Mouse (Mus musculus) cerebellum, adult 18-20 months (tissue): ENCODE measurements around the gene Pbx2.
"Not testable (repeated sequence)": the region's sequence is repeated elsewhere in the genome, so short reads cannot be mapped to it uniquely, and the experiment has no call there.

Source experiments
- DNase-seq, 2 experiments: peaks; one replicate each; pipeline ENCODE4 v3.0.0; 2021

Pbx2 gene

DNA sequence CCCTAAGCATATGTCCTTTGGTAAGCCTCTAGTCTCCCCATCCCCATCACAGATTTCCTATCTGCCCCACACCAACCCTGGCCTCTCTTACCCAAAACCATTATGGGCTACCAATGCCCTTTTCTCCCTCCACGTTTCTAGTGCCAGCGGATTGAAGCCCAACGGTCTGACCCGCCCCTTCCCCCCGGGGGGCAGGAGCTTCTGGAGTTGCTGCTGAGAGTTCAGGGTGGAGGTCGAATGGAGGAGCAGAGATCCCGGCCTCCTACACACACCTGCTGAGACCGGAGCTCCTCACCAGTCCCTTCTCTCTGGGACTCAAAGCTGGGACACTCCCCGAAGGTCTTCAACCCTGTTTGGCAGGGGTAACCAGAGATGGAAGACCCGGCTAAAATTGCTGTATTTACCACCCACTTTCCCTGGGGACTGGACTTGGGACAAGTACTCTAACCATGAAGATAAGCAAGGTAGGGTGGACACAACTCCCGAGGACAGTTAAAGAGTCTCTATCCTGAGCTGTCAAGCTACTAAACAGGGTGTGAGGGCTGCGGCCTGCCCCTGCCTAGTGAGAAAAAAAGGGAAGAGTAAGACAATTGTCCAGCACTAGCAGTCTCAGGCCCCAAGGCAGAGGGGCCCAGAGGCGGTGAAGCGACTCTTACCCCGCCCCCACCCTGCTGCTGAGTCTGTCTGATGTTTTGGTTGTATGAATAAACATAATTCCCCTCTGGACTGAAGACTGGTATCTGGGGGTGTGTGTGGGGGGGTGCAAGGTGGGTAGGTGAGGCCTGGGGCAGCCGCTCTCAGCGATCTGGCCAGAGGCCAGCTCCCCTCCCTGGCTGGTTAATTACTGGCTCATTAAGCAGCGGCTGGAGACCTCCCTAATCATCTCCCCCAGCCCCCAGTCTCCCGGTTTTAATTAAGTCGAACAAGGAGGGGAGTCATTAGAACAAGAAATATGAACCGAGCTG is at the start of gene Pbx2:
Pbx2 (plus strand) TSS at position 238 of the 965 bp plus-strand sequence.
- DNase-seq = peak in 1 of 2 experiments; percentile 41

GRCm38 (mm10) chr17:34543567-34543966 is 47.5 kb upstream of the Pbx2 start:
- DNase-seq = not testable (repeated sequence)

GRCm38 (mm10) chr17:34546797-34547196 is 44.3 kb upstream of the Pbx2 start:
- DNase-seq = no peak

GRCm38 (mm10) chr17:34547601-34548000 is 43.5 kb upstream of the Pbx2 start:
- no peak for DNase-seq

GRCm38 (mm10) chr17:34549156-34549555 is 41.9 kb upstream of the Pbx2 start:
- DNase-seq = no peak

- DNase-seq = no peak
Measured at GRCm38 (mm10) chr17:34549843-34550242, 41.2 kb upstream of the Pbx2 start.

- DNase-seq = peak; percentile 73 to 79
Measured at GRCm38 (mm10) chr17:34555483-34555882, 35.6 kb upstream of the Pbx2 start.

- DNase-seq = no peak
Measured at GRCm38 (mm10) chr17:34556406-34556805, 34.7 kb upstream of the Pbx2 start.

- DNase-seq = no peak
Measured at GRCm38 (mm10) chr17:34557411-34557810, 33.7 kb upstream of the Pbx2 start.

- DNase-seq = no peak
Measured at GRCm38 (mm10) chr17:34559116-34559515, 31.9 kb upstream of the Pbx2 start.

- no peak for DNase-seq
Measured at GRCm38 (mm10) chr17:34559895-34560294, 31.2 kb upstream of the Pbx2 start.

- no peak for DNase-seq
Measured at GRCm38 (mm10) chr17:34560438-34560837, 30.6 kb upstream of the Pbx2 start.

GRCm38 (mm10) chr17:34561200-34561599 is 29.9 kb upstream of the Pbx2 start:
- no peak for DNase-seq

- no peak for DNase-seq
Measured at GRCm38 (mm10) chr17:34562595-34562994, 28.5 kb upstream of the Pbx2 start.

DNA sequence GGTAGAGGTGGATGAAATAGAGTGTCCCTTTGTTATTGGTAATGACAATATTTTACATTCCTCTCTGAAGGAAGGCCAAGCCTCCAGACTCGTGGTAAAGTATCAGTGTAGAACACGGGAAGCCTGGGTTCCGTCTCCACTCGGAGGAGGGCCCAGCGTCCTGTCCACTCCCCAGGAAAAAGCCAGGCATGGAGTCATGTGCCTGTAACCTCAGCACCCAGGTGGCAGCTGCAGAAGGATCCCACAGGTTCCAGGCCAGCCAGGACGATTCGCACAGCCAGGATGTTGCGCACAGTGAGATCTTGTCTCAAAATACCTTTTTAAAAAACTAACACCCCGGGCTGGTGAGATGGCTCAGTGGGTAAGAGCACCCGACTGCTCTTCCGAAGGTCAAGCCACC is 27.7 kb upstream of the Pbx2 start:
- DNase-seq = no peak

- no peak for DNase-seq
Measured at GRCm38 (mm10) chr17:34564003-34564421, 27.1 kb upstream of the Pbx2 start, which contains the start of gene Notch4. Gene Notch4 (plus strand): TSS chr17:34564268.

DNA sequence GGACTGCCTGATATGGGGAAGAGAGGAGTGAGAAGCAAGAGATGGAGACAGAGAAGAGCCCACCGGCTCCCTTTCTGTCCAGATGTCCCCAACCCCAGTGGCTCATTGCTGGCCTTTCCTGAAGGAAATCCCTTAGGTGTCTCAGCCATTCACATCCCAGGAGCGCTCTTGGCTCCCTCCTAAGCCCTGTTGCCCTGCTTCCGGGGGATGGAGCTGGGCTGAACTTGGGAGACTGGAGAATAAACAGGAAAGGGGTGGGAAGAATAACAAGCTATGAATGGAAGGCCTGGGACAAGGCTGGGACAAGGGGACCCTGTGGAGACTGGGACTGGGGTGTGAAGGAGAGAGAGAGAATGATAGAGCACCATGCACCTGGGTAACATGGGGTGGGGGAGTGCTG is 26.3 kb upstream of the Pbx2 start:
- DNase-seq = no peak

DNA sequence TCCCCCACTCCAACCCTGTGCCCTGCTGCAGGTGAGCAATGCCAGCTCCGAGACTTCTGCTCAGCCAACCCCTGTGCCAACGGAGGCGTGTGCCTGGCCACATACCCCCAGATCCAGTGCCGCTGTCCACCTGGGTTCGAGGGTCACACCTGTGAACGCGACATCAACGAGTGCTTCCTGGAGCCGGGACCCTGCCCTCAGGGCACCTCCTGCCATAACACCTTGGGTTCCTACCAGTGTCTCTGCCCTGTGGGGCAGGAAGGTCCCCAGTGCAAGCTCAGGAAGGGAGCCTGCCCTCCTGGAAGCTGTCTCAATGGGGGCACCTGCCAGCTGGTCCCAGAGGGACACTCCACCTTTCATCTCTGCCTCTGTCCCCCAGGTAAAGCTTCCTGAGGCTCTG is 23.8 kb upstream of the Pbx2 start:
- DNase-seq = no peak

GRCm38 (mm10) chr17:34568421-34568820 is 22.6 kb upstream of the Pbx2 start:
- no peak for DNase-seq

DNA sequence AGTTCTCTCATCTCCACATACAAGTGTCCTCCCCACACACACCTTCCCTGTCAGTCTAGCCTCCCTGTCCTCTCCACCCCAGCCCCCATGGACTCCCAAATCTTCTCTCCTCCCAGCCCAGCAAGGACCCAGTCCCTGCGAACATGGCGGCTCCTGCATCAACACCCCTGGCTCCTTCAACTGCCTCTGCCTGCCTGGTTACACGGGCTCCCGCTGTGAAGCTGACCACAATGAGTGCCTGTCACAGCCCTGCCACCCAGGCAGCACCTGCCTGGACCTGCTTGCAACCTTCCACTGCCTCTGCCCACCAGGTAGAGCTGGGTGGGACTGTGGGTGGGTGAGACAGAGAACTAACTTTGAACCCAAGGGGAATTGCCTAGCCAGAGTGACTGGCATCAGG is 21.1 kb upstream of the Pbx2 start:
- no peak for DNase-seq

DNA sequence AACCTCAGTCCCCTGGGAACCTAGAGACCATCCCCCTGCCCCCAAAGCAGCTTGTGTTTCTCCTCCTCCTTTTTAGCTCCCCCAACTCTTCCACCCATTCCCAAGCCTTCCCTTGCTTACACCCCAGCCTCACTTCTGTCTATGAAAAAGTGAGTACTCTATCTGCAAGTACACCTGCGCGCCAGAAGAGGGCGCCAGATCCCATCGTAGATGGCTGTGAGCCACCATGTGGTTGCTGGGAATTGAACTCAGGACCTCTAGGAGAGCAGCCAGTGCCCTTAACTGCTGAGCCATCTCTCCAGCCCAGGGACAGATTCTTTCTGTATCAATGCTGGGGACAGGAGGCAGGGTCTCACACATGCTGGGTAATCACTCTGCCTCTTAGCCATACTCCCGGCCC is 19.2 kb upstream of the Pbx2 start:
- no peak for DNase-seq

- no peak for DNase-seq
Measured at GRCm38 (mm10) chr17:34572361-34572760, 18.7 kb upstream of the Pbx2 start.

GRCm38 (mm10) chr17:34576577-34576976 is 14.5 kb upstream of the Pbx2 start:
- DNase-seq = no peak

- DNase-seq = no peak
Measured at GRCm38 (mm10) chr17:34578070-34578469, 13.0 kb upstream of the Pbx2 start.

GRCm38 (mm10) chr17:34582528-34582927 is 8.5 kb upstream of the Pbx2 start:
- DNase-seq = no peak
